Mouse (Mus musculus) G1E (cell line): ENCODE results near the gene Tmed10.

Experiments used
- CTCF ChIP-seq: IDR thresholded peaks from 2 replicates; pipeline ENCODE4 v1.5.1; 2012; ENCODE audit warnings: low read depth, low read length, inconsistent platforms, mixed read lengths
- POLR2AphosphoS5 ChIP-seq: IDR thresholded peaks from 2 replicates; pipeline ENCODE4 v1.6.1; 2012; ENCODE audit warnings: low read depth, low read length, inconsistent platforms; ENCODE audit not compliant: insufficient replicate concordance

DNA sequence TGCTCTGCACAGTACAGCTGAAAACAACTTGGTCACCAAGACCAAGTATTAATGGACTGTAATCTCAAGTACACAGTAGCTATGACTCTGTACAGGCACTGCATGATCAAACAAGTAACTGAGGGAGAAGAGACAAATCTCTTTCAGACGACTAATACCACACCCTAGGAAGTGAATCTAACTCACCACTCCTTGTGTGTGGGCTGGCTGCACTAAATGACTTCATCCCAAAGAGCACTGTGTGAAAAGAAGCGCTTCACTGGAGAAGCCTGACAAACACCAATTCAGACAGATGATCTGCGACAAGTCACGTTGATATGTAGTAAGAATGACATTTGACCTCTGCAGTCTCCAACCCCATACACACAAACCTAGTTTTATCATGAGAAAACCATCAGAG lies 12.1 kb downstream of the Tmed10 start:
- TF ChIP-seq CTCF = no peak
- TF ChIP-seq POLR2AphosphoS5 = no peak
